Comparison of ENCODE assay signal across 8 mouse cellular contexts in the genomic region with DNA sequence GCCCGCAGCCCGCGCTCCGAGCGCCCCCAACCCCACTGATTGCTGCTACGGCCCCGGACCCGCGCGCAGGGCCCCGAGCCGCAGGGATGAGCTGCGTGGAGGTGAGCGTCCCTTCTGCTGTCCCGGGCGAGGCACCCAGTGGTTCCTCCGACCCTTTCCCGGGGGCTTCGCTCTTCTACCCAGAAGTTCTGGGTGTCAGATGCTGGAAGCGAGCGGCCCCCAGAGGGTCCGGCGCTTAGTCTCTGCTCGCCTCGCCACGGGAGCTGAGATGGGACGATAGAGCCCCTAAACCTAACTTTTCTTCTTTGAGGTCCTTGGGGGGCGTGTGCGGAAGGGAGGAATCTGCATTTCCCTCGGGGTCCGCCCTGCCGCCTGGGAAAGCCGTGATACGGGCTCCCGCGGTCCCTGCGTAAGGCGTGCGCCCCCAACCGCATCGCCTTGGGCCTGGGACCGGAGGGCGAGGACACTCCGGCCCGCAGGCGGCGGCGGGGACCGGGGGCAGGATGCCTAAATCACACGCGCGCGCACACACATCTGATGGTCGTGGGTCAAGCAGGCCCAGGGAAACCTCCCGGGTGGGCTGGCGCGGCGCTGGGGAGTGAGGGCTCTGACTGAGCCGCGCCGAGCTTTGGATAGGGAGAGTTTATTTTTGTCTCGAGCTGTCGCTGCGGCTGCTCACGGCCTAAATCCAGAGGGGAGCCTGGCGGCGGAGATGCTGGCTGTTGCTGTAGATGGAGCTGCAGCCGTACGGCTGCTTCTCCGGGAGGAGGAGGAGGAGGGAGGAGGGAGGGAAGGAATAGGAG. TPM values are rescaled to one million over a fixed set of nuclear protein-coding genes. Genes with fewer than 3 reads are reported as not detected.
DNase-seq lines count a peak whose midpoint lies in the region; ATAC-seq and TF ChIP-seq lines count a peak whose summit lies in the region.

No protein-coding gene starts in this region.

- H3K4me3 ChIP-seq in hindbrain, embryonic 15.5 days = peak overlapping the region; percentile 64
- peak overlapping the region; percentile 81 for H3K4me3 ChIP-seq in left cerebral cortex, adult 2 months

- H3K27ac ChIP-seq in hindbrain, embryonic 15.5 days (replicated peaks) = peak overlapping the region; percentile 78
- peak overlapping the region; percentile 90 for H3K27ac ChIP-seq in left cerebral cortex, adult 2 months

- H3K4me2 ChIP-seq in hindbrain, embryonic 15.5 days = peak overlapping the region; percentile 94

- H3K36me3 ChIP-seq in hindbrain, embryonic 15.5 days = no peaks in the 10 kb centered on the region

- H3K27me3 ChIP-seq in hindbrain, embryonic 15.5 days = 0 out of 2 replicates have a peak, but pooled peaks cover 3% of the 10 kb centered on the region

- H3K4me1 ChIP-seq in hindbrain, embryonic 15.5 days (replicated peaks) = peaks cover 40% of the 10 kb centered on the region

- peak overlapping the region; percentile 79 for H3K9ac ChIP-seq in hindbrain, embryonic 15.5 days

- no peaks in the 10 kb centered on the region for H3K9me3 ChIP-seq in hindbrain, embryonic 15.5 days

- 0% methylated on average over 67 of the region's 70 CpGs for WGBS in hindbrain, embryonic 15.5 days

- peak; percentile 47 for ATAC-seq in hindbrain, embryonic 15.5 days (ENCODE audit: low FRiP score, low read depth)
- ATAC-seq in inflammation-experienced regulatory T-cells, adult 6 months = no peak

- peak; percentile 7; the same call in 1 of the 2 replicates for TF ChIP-seq CTCF in left cerebral cortex, adult 2 months (IDR thresholded peaks at IDR 0.05)

- intact Hi-C loops in left cerebral cortex, adult 2 months (cut with DNase I) = loop anchor here (2.0 to 5.0 kb wide), 3 partner anchors 122 to 374 kb away; partner anchors contain the start of gene Gch1

- DNase-seq in T-cell, adult 2 months (ENCODE audit: low spot score) = peak; percentile 1
- DNase-seq in cerebellum, postnatal 14 days = peak; percentile 43 to 49
- peak; percentile 61 to 75 for DNase-seq in frontal cortex, postnatal 36 days (ENCODE audit: low spot score in 2 of 2)
- DNase-seq in left cerebral cortex, adult 2 months (ENCODE audit: extremely low spot score in 1 of 2, low spot score in 2 of 2) = peak; percentile 70 to 73
- DNase-seq in lung, postnatal 4 days = peak; percentile 62 to 73
- peak; percentile 68 for DNase-seq in right cerebral cortex, postnatal 4 days

RNA-seq across cellular contexts. Expression of gene Samd4, which starts 0.6 kb away (rescaled TPM):
- 3.9 and 4.4 TPM in 2 replicates for polyA plus RNA-seq in hindbrain, embryonic 15.5 days (2015; fragmentation: Nextera tagmentation; extraction: Ambion mirVana)
- 10 to 100 TPM; 26.8 to 32.1 TPM for total RNA-seq in left cerebral cortex, adult 2 months (2021)
- not detected for polyA plus RNA-seq in inflammation-experienced regulatory T-cells, adult 6 months (2017; shearing (Covaris generic))

RNA-seq across cellular contexts. Expression of gene Cgrrf1, which starts 51.3 kb away (rescaled TPM):
- 17.5 and 21.9 TPM in 2 replicates for polyA plus RNA-seq in hindbrain, embryonic 15.5 days (2015; fragmentation: Nextera tagmentation; extraction: Ambion mirVana)
- total RNA-seq in left cerebral cortex, adult 2 months (2021) = 10 to 100 TPM; 33.2 to 34.9 TPM
- 10 to 100 TPM in 2 of 3 experiments, 1 to 10 TPM in 1; 8.2 to 12.2 (median 11.3) TPM for polyA plus RNA-seq in inflammation-experienced regulatory T-cells, adult 6 months (2017; shearing (Covaris generic))

Comparison
In these comparisons a context has a peak if more than half of its experiments do, and no peak if none do; other contexts are left out.
1. DNase-seq: peak in every context shown above with its lines; median percentile 72 in left cerebral cortex, adult 2 months; 68 in frontal cortex, postnatal 36 days; 68 in right cerebral cortex, postnatal 4 days; 68 in lung, postnatal 4 days; 46 in cerebellum, postnatal 14 days; 1 in T-cell, adult 2 months.